Mouse (Mus musculus) fat pad, adult 2 months (tissue): ENCODE results near the gene Col20a1.

Experiments
- DNase-seq: peaks from one replicate; pipeline ENCODE4 v3.0.0-alpha.2; 2011; ENCODE audit warnings: low read depth, low spot score; ENCODE audit errors: extremely low read depth

The Col20a1 gene

DNA sequence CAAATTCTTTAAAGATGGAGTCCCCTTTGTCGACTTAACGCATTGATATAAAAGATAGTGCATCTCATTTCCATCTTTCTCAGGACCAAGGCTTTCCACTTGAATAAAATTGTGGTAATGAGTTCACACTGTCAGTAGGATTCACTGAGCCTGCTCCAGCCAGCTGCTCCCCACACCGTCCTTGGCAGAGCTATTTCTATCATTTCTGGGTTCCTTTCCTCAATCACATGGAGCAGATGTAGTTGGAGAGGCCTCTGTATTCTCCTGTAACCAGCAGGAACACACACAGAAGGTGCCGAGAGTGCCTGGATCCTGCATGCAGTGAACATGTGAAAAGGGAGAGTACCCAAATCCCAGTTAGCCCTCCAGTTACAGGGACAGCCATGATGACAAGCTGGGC lies 4.0 kb downstream of the Col20a1 start:
- no peak for DNase-seq

DNA sequence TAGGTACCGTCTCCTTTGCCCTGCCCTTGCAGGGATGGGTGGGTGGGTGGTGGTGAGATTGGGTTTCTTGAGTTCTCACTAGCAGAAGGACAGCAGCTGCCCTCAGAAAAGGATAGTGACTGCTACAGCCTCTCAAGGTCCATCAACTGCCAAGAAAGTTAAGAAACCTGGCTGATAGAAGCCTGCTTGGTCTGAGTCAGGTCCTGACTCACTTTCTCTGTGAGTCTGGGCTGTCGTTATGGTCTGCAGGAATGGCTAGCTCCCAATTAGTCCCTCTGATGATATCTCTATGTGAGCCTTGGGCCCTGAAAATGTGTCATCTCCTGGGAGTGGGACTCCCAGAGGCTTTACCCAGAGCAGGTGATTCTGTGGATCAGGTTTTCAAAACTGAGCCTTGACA lies 8.0 kb downstream of the Col20a1 start:
- no peak for DNase-seq

GRCm38 (mm10) chr2:180995457-180995856 lies 9.1 kb downstream of the Col20a1 start:
- DNase-seq = no peak

GRCm38 (mm10) chr2:180996436-180996835 lies 10.1 kb downstream of the Col20a1 start:
- DNase-seq = no peak

- no peak for DNase-seq
Observed at GRCm38 (mm10) chr2:180996905-180997304, 10.6 kb downstream of the Col20a1 start.

DNA sequence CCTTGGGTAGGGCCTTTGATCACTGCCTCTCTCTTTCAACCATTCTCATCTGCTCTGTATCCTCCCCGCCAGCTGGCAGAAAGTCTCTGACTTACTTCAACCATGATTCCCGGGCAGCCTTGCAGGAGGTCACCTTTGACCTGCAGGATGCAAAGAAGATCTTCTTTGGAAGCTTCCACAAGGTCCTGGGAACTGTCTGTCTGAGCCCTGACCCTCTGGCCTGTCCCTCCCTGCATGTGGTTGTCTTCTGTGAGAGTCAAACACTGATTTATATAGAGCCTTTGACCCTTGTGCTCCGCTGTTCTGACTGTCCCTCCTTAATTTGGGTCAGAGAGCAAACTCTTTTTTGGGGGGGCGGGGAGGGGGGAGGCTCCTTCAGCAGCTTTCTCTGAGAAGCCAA lies 20.7 kb downstream of the Col20a1 start:
- DNase-seq = no peak

- DNase-seq = no peak
Observed at GRCm38 (mm10) chr2:181008339-181008738, 22.0 kb downstream of the Col20a1 start.

- no peak for DNase-seq
Observed at GRCm38 (mm10) chr2:181031406-181031934, 45.1 kb downstream of the Col20a1 start.

DNA sequence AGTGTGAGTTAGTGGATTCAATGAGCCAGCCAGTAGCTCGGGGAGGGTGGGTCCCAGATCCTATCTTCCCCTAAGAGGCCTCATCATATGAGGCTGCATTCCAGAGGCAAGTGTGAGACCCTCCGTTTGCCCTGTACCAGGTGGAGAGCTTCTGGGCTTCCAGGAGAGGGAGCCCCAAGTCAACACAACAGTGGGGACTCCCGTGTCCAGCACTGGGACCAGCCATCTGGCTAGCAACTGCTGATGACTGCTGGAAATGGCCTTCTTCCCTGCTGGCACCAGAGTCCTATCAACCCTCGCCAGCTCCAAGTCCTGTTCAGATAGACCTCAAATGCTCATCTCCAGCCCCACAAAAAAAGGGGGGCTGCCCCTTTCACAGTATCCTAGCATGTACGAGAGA lies 46.1 kb downstream of the Col20a1 start:
- no peak for DNase-seq

DNA sequence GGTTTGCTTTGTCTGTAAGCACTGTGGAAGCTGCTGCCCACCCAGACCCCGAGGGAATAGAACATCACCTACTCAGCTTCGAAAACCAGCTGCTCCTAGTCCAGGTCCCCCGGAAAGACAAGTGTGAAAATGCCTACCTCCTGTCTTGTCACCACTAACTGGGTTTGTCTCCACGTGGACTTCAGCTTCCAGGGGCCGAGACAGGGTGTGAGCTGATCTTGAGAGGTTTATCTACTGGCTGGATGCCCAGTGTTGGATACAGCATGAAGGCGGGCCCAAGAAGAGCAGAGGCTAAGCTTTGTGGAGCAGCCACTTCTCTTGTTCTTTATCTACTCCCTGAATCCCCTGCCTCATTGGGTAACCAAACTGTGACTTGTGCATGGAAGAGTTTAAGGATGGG lies 47.0 kb downstream of the Col20a1 start:
- DNase-seq = no peak

- no peak for DNase-seq
Observed at GRCm38 (mm10) chr2:181035186-181035585, 48.9 kb downstream of the Col20a1 start.

DNA sequence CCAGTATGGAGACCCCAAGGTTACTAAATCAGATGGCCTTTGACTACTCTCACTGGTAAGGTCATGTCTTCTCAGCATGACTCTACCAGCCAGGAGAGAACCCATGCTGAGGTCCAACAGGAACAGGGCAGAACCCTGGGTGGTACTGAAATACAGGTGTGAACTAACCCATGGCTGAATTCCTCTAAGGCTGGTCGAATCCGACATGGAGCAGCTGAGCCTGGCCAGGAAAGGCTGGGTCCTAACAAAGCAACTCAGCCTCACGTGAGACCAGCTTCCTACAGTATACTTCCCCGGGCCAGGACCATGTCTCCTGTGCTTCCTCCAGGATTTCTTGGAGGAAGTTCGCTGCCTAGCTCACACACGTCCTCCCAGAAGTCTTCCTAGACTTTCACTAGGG lies 50.2 kb downstream of the Col20a1 start:
- no peak for DNase-seq

DNA sequence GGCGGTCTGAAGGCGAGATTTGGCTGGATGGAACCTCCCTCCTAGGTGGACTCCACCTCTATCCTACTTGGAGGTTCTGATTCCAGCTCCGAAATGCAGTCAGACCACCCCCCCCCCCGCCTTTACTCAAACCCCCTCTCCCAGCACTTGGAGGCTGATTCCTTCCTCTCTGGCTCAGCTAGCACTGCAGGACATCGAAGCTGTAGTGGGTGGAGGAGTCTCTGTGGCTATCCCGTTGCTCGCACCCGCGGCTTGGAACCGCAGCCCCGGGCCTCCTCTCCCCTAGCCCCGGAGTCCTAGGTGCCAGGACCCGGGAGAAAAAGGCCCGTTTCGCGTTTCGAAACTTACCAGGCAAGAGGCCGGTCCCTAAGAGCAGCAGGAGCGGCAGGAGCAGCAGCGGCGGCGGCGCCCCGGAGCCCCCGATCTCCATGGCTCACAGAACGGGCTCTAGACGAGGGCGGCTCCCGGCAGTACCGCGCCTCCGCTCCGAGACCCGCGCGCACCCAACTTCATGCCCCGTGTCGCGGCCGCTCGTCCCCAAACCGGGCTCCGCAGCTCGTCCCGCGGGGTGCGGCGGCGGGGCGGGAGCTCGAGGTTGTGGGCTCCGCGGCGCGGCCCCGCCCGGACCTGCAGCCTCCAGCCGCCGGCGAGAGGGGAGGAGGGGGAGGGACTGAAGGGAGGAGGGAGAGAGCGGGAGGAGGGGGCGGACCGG lies 52.5 kb downstream of the Col20a1 start:
- no peak for DNase-seq

DNA sequence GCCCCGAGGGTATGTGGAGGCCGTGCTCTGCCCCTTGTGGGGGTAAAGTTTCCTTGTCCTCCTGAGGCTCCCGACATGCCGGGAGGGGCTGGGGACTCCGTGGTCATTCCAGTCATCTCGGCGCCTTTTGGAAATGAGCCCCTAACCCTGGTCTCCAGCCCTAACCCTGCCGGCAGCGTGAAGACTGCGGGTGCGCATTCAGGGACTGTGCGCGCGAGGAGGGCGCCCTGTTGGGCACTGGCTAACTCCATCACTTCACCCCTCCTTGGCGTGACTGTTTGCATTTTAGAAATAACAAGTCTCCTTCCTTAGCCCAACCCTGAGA lies 53.0 kb downstream of the Col20a1 start:
- no peak for DNase-seq

GRCm38 (mm10) chr2:181041941-181042340 lies 55.6 kb downstream of the Col20a1 start:
- DNase-seq = no peak

DNA sequence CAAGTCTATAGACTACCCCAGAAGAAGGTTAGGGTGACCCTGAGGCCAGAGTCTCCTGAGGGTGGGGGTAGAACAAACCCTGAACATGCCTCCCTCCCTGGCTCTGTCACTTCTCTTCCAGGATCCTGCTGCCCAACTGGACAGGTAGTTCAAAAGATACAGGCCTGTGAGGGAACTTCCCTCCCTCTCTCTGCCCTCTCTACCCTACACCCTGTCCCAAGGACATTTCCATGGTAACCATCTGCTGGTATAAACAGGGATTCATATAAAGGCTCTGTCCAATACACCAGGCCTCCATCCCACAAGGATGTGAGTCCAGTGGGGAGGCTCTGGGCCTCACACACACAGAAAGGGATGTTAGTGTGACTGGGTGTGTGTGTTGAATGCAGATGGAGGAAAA lies 56.0 kb downstream of the Col20a1 start:
- no peak for DNase-seq

DNA sequence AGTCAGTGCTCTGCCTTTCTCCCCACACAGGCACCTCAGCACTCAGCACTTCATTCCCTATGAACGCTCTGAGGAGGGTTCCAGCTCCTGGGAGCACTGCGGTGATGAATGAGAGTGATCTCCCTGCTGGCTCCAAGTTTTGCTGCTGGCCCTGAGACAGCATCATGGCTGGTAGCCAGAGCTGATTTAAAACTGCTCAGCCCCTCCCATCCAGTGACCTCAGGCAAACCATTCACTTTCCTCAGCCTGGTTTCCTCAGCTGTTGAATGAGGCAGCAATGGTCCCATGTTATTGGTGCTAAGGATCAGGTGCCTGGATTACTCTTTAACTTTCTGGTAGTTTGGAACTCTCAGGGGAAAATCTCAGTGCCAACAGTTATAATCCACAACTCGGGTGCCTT lies 57.1 kb downstream of the Col20a1 start, which contains the start of gene Chrna4:
Chrna4 (minus strand) TSS at position 110 of the 400 bp plus-strand sequence.
- no peak for DNase-seq

GRCm38 (mm10) chr2:181044001-181044400 lies 57.7 kb downstream of the Col20a1 start:
- no peak for DNase-seq

DNA sequence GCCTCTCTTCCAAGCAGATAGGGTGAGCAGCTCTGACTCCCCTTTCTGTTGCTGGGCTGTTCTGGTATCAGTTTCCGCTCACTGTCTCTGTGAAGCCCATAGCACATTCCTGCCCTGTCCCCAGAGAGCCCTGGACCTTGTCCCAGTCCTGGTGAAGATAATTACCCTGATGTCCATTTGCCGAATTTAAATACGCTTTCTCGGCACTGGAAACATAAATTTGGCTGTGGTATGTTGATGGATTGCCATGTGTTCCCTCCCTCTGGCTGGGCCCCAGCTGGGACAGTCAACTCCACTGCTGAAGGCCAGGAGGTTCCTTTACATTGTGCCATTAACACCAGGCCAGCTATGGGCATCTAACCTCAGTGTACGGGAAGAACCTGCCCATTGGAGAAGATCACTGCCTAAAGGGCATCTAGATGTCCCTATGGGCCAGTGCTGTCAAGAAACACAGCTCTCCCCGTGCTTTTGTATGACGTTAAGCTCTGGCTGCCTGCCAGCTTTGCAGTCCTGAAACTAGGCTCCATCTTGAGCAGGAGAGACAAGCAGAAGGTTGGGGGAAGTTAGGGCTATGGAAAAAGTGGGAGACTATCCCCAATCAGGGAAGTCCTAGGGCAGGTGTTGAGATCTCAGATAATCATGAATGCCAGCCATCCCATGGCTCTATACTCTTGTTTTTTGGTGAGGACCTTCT lies 62.1 kb downstream of the Col20a1 start:
- DNase-seq = no peak

- no peak for DNase-seq
Observed at GRCm38 (mm10) chr2:181048986-181049385, 62.7 kb downstream of the Col20a1 start.

- no peak for DNase-seq
Observed at GRCm38 (mm10) chr2:181052171-181052570, 65.8 kb downstream of the Col20a1 start.

GRCm38 (mm10) chr2:181057341-181057740 lies 71.0 kb downstream of the Col20a1 start:
- DNase-seq = no peak
